Mouse (Mus musculus) embryonic fibroblast, embryonic 13.5 days (primary cell): ENCODE data around the gene Gpr137b.
"Not testable (repeated sequence)": the region's sequence is repeated elsewhere in the genome, so short reads cannot be mapped to it uniquely, and the experiment has no call there.

Experiments
- CTCF ChIP-seq: IDR thresholded peaks from 2 replicates; pipeline ENCODE4 v1.5.1; 2011; ENCODE audit warnings: mild to moderate bottlenecking, control low read depth, low read length, moderate library complexity, borderline replicate concordance; ENCODE audit not compliant: insufficient read depth
- POLR2A ChIP-seq: IDR thresholded peaks from 2 replicates; pipeline ENCODE4 v1.6.1; 2011; ENCODE audit warnings: low read depth, mild to moderate bottlenecking, control low read depth, low read length, moderate library complexity

DNA sequence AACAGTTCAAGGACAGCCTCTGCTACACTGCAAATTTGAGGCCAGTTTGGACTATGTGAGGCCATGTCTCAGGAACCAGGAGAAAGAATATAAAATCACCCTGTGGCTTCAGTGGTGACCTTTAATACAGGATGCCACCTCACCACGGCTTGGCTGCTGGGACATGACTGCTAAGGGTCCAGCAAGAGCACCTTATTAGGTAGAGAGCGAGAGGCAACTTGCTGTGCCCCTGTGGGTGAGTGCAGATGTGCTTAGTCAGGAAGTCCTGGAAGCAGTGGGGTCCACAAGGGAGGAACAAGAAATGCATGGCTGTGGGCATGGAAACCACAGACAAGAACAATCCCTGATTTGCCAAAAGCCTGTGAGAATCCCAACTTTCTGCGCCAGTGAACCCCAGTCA, 9.6 kb upstream of the Gpr137b start:
- TF ChIP-seq POLR2A, CTCF: not testable (repeated sequence)
